Mouse (Mus musculus) layer of hippocampus, postnatal 25 days (tissue): ENCODE data around the gene Olfr315. TPM values are rescaled to one million over a fixed set of nuclear protein-coding genes. Genes with fewer than 3 reads are reported as not detected.
"Not testable (repeated sequence)": the region's sequence is repeated elsewhere in the genome, so short reads cannot be mapped to it uniquely, and the experiment has no call there.

Experiments used
- DNase-seq, 2 experiments: peaks; one replicate each; pipeline ENCODE4 v3.0.0; 2022; ENCODE audit warnings: mixed read lengths in 2 of 2, low spot score in 1 of 2; ENCODE audit errors: extremely low spot score in 1 of 2
- total RNA-seq, 2 experiments: library from RNA; stranded (reverse); gene quantifications; 2 replicates each; pipeline ENCODE4 v1.2.3; 2021

Olfr315 gene
- total RNA-seq, 2 experiments from 2014 or later: not detected

DNA sequence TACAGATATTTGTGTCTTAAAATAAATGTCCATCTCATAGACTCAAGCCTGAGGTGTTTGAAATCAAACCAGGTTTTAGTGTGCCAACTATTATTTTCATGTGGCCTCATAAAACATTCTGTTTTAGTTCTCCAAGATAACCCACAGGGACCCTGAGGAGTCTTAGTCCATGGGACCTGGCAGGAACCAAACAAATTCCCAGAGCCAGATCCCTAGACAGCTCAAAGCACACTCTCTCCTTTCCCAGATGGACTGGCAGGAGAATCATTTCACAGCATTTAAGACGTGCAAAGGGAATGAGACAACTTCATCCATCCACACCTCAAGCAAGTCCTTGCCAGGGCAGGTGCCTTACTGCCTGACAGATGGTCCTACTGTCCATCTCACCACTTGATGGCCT lies 41.7 kb downstream of the Olfr315 start, which contains the start of gene Olfr313:
Gene Olfr313, plus strand, starts transcription at position 301 of the 400 bp plus-strand sequence.
- not testable (repeated sequence) for DNase-seq

DNA sequence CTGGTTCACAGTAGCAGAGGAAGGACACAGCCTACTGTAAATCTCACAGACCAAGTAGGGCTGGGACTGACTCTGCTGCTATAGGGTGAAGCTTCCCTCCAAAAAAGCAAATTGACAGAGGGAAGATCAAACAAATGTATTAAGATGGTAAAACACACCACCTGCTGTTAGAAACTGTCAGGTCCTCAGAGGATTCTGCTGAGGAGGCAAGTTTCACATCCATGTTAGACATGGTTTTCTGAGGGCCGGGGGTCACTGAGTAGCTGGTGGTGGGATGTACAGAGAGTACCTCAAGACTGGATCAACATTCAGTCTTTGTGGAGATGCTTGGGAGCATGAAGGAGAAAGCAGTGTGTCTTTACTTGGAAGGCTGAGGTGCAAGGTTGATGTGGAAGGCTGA lies 42.7 kb downstream of the Olfr315 start:
- DNase-seq: no peak

DNA sequence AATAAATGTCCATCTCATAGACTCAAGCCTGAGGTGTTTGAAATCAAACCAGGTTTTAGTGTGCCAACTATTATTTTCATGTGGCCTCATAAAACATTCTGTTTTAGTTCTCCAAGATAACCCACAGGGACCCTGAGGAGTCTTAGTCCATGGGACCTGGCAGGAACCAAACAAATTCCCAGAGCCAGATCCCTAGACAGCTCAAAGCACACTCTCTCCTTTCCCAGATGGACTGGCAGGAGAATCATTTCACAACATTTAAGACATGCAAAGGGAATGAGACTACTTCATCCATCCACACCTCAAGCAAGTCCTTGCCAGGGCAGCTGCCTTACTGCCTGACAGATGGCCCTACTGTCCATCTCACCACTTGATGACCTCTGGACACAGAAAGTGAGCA lies 55.9 kb downstream of the Olfr315 start, which contains the start of gene Olfr312:
Gene Olfr312, plus strand, starts transcription at position 301 of the 400 bp plus-strand sequence.
- DNase-seq: not testable (repeated sequence)

DNA sequence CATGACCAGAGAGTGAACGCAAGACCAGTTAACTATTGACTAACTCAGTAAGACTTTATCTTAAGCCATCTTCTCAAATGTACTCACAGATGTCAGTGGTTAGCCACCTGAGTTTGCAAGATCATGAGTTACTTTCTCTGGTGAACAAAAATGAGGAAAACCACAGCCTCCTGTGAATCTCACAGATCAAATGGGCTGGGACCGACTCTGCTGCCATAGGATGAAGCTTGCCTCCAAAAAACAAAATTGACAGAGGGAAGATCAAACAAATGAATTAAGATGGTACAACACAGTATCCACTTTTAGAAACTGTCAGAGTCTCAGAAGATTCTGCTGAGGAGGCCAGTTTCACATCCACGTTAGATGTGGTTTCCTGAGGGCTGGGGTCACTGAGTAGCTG lies 56.8 kb downstream of the Olfr315 start:
- no peak for DNase-seq

Other genes starting within 250 kb of the Olfr315 start
- not detected for gene Olfr330, start 238.4 kb upstream of the Olfr315 start, total RNA-seq
- gene Olfr329-ps, start 226.8 kb upstream of the Olfr315 start, total RNA-seq: not detected
- under 1 TPM in 1 of 2 experiments, not detected in 1; 0.12 TPM for gene Olfr328, start 217.6 kb upstream of the Olfr315 start, total RNA-seq
- not detected for gene Olfr224, start 202.6 kb upstream of the Olfr315 start, total RNA-seq
- gene Olfr325, start 195.5 kb upstream of the Olfr315 start, total RNA-seq: not detected
- gene Olfr324, start 178.1 kb upstream of the Olfr315 start, total RNA-seq: not detected
- not detected for gene 2210407C18Rik, start 157.1 kb upstream of the Olfr315 start, total RNA-seq
- gene Olfr323, start 142.7 kb upstream of the Olfr315 start, total RNA-seq: not detected
- gene Trim58, start 132.7 kb upstream of the Olfr315 start, total RNA-seq: under 1 TPM in 1 of 2 experiments, not detected in 1; 0.15 TPM
- not detected for gene Olfr322, start 114.4 kb upstream of the Olfr315 start, total RNA-seq
- gene Olfr320, start 92.1 kb upstream of the Olfr315 start, total RNA-seq: not detected
- not detected for gene Olfr319, start 74.0 kb upstream of the Olfr315 start, total RNA-seq
- gene Olfr318, start 49.2 kb upstream of the Olfr315 start, total RNA-seq: under 1 TPM in 1 of 2 experiments, not detected in 1; 0.09 TPM
- gene Olfr317, start 34.0 kb upstream of the Olfr315 start, total RNA-seq: under 1 TPM; 0.10 to 0.33 TPM
- gene Olfr316, start 20.5 kb upstream of the Olfr315 start, total RNA-seq: under 1 TPM; 0.31 to 0.34 TPM
- gene Olfr314, start 9.8 kb downstream of the Olfr315 start, total RNA-seq: not detected
- gene Fam183b, start 28.8 kb downstream of the Olfr315 start, total RNA-seq: 1 to 10 TPM; 5.9 to 7.2 TPM
- gene Olfr313, start 41.8 kb downstream of the Olfr315 start, total RNA-seq: not detected
- gene Olfr312, start 56.0 kb downstream of the Olfr315 start, total RNA-seq: not detected
- not detected for gene Olfr311, start 66.1 kb downstream of the Olfr315 start, total RNA-seq
- 10 to 100 TPM; 17.9 to 20.3 TPM for gene Gm12258, start 74.0 kb downstream of the Olfr315 start, total RNA-seq
- 10 to 100 TPM in 1 of 2 experiments, 1 to 10 TPM in 1; 7.1 to 10.2 TPM for gene 2810021J22Rik, start 94.0 kb downstream of the Olfr315 start, total RNA-seq
- gene Zfp39, start 131.0 kb downstream of the Olfr315 start, total RNA-seq: 1 to 10 TPM; 9.2 to 9.3 TPM
- not detected for gene Btnl10, start 144.7 kb downstream of the Olfr315 start, total RNA-seq
- gene Rnf187, start 165.7 kb downstream of the Olfr315 start, total RNA-seq: 100 to 1,000 TPM; 505 to 581 TPM
- gene Hist3h2ba, start 175.7 kb downstream of the Olfr315 start, total RNA-seq: 100 to 1,000 TPM in 1 of 2 experiments, 10 to 100 TPM in 1; 99.0 to 107 TPM
- 10 to 100 TPM; 66.0 to 73.9 TPM for gene Hist3h2a, start 181.5 kb downstream of the Olfr315 start, total RNA-seq
- gene Trim17, start 181.5 kb downstream of the Olfr315 start, total RNA-seq: 1 to 10 TPM; 5.3 to 5.5 TPM
- 10 to 100 TPM; 26.2 to 29.7 TPM for gene Trim11, start 204.9 kb downstream of the Olfr315 start, total RNA-seq